Mouse (Mus musculus): Measurements from ENCODE around the gene Sltm. TPM values are rescaled to one million over a fixed set of nuclear protein-coding genes. Genes with fewer than 3 reads are reported as not detected.

The Sltm gene
- total and polyA plus RNA-seq, 2 experiments from 2014 or later: 43.9 to 51.1 TPM

DNA sequence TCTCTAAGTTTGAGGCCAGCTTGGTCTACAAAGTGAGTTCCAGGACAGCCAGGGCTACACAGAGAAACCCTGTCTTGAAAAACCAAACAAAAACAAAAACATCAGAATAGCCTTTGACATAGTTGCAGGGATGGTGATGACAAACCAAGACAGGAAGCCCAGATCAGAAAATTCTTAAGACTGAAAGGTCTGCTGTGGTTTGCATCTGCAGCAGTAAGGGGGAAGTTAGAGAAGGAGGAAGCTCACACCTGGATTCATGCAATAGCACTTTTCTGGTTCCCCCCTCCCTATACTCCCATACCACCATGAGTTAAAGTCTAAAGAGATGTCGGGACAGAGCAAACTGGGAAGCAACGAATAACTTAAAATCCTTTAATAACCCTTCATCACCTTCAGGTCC, 36.4 kb upstream of the Sltm start:
- Histone ChIP-seq H3K4me1 (ENCODE audit: insufficient read depth) (peaks cover 5% of the 10 kb centered on the region), H3K4me3 (ENCODE audit: low read depth, low read length) (no peak overlapping the region), H3K4me2 (ENCODE audit: low read depth) (no peak overlapping the region), H3K27me3 (ENCODE audit: insufficient read depth, low read length) (no peaks in the 10 kb centered on the region), H3K36me3 (ENCODE audit: insufficient read depth) (no peaks in the 10 kb centered on the region), H3K27ac (ENCODE audit: low read depth, low read length) (no peak overlapping the region), H3K9ac (no peak overlapping the region), H3K9me3 (ENCODE audit: low read length) (no peaks in the 10 kb centered on the region)
- TF ChIP-seq CTCF (IDR thresholded peaks at IDR 0.05; ENCODE audit: low read depth): no peak
- WGBS: 69% methylated on average over 2 of the region's 2 CpGs
- DNase-seq: no peak
- ATAC-seq: no peak

DNA sequence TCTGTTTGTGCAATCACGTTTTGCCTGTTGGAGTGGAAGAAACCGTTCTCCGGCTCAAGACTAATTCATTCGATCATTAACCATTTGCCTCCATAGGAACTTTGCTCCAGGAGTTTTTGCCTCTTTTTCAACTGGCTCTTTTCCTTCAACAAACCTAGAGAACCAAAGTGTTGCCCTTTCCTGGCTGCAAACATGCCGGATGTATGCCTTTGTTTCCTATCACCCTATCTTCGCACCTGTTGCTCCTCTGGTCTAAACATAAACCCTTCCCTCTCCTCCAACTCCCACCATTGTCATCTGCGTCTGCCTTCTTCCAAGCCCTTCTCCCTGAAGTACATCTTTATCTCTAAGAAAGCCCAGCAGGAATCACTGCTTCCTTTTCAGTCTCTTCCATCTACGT, 35.8 kb upstream of the Sltm start:
- Histone ChIP-seq H3K4me2 (ENCODE audit: low read depth) (no peak overlapping the region), H3K9me3 (ENCODE audit: low read length) (no peaks in the 10 kb centered on the region), H3K27ac (ENCODE audit: low read depth, low read length) (no peak overlapping the region), H3K27me3 (ENCODE audit: insufficient read depth, low read length) (no peaks in the 10 kb centered on the region), H3K4me1 (ENCODE audit: insufficient read depth) (peaks cover 5% of the 10 kb centered on the region), H3K36me3 (ENCODE audit: insufficient read depth) (no peaks in the 10 kb centered on the region), H3K9ac (no peak overlapping the region), H3K4me3 (ENCODE audit: low read depth, low read length) (no peak overlapping the region)
- DNase-seq: no peak
- no peak for ATAC-seq
- no peak for TF ChIP-seq CTCF (IDR thresholded peaks at IDR 0.05; ENCODE audit: low read depth)
- WGBS: 76% methylated on average over 8 of the region's 8 CpGs

DNA sequence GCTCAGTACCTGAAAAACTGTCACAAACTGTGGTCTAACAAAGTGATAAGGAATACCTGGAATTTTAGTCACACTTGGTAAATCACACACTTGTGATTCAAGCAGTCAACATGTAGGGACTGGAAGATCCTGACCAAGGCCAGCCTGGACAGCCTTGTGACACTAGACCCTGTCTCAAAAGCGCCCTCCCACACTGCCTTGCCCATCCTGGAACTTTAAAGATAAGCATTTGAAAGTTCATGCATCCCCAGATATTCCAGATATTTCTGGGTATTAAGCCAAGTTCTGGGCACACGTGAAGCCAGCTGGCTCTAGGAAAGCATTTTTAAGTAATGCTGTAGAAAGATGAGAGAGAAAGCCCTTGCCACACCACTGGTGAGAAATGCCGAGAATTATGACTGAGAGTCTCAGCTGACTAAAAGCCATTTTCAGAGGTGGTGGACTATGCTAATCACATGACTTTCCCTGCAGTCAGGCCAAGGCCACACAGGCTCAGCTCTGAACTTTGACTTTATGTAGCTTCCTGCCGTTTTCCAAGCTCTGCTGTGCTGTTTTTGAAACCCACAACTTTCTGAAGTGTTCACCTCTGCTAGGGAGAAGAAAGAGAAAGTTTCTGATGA, 32.5 kb upstream of the Sltm start:
- DNase-seq (no peak), ATAC-seq (no peak)
- Histone ChIP-seq H3K9ac (no peak overlapping the region), H3K4me2 (ENCODE audit: low read depth) (no peak overlapping the region), H3K4me1 (ENCODE audit: insufficient read depth) (no peaks in the 10 kb centered on the region), H3K4me3 (ENCODE audit: low read depth, low read length) (no peak overlapping the region), H3K27me3 (ENCODE audit: insufficient read depth, low read length) (no peaks in the 10 kb centered on the region), H3K36me3 (ENCODE audit: insufficient read depth) (no peaks in the 10 kb centered on the region), H3K9me3 (ENCODE audit: low read length) (no peaks in the 10 kb centered on the region), H3K27ac (ENCODE audit: low read depth, low read length) (no peak overlapping the region)
- WGBS: 79% methylated on average over 4 of the region's 4 CpGs
- TF ChIP-seq CTCF (IDR thresholded peaks at IDR 0.05; ENCODE audit: low read depth): no peak

DNA sequence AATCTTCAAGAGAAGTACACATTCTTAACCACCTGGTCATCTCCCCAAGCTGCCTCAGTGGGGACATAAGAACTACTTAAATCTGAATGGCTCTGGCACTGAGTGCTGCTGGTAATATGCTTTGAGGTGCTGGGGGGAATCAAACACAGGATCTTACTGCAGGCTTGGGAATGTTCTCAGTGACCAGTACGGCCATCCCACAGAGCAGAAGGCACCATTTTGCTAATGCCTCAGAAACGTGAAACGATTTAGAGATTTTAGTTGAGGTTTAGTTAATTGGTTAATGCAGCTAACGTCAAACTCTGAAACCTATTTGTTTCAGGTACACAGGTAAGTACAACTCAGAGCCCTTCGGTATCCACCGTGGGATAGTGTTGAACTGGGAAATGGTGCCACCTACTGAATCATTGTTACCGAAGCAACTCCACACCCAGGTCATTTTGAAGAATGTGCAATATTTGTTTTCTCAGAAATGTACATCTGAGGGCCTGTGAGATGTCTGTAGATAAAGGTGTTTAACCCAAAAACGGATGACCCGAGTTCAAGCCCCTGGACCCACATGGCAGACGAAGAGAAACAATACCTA, 31.5 kb upstream of the Sltm start:
- no peak for DNase-seq
- H3K4me3 ChIP-seq (ENCODE audit: low read depth, low read length): no peak overlapping the region
- no peak overlapping the region for H3K4me2 ChIP-seq (ENCODE audit: low read depth)
- no peaks in the 10 kb centered on the region for H3K27me3 ChIP-seq (ENCODE audit: insufficient read depth, low read length)
- H3K9ac ChIP-seq: no peak overlapping the region
- no peaks in the 10 kb centered on the region for H3K9me3 ChIP-seq (ENCODE audit: low read length)
- 68% methylated on average over 10 of the region's 10 CpGs for WGBS
- no peak for ATAC-seq
- no peaks in the 10 kb centered on the region for H3K4me1 ChIP-seq (ENCODE audit: insufficient read depth)
- TF ChIP-seq CTCF (IDR thresholded peaks at IDR 0.05; ENCODE audit: low read depth): no peak
- no peaks in the 10 kb centered on the region for H3K36me3 ChIP-seq (ENCODE audit: insufficient read depth)
- H3K27ac ChIP-seq (ENCODE audit: low read depth, low read length): no peak overlapping the region

DNA sequence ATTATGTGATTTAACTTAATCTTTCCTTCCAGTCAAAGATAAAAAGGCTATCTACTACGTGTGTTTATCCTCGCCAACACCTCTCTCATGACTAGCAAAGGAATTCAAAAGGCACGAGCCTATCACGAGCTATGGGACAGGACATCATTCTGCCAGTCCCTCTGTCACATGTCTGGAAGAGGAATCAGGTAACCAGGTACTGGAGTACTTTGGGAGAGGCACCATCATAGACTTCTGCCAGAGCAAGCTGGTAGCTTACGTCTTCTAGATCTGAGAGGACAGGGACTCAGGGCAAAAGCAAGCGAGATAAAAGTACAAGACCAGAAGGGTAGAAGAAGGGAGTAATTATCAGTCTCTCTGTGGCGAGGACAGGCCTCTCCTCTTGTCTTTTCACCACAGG, 30.9 kb upstream of the Sltm start:
- Histone ChIP-seq H3K27me3 (ENCODE audit: insufficient read depth, low read length) (no peaks in the 10 kb centered on the region), H3K36me3 (ENCODE audit: insufficient read depth) (no peaks in the 10 kb centered on the region), H3K27ac (ENCODE audit: low read depth, low read length) (no peak overlapping the region), H3K4me1 (ENCODE audit: insufficient read depth) (no peaks in the 10 kb centered on the region), H3K9me3 (ENCODE audit: low read length) (no peaks in the 10 kb centered on the region), H3K4me3 (ENCODE audit: low read depth, low read length) (no peak overlapping the region), H3K9ac (no peak overlapping the region), H3K4me2 (ENCODE audit: low read depth) (no peak overlapping the region)
- 79% methylated on average over 7 of the region's 7 CpGs for WGBS
- no peak for ATAC-seq
- no peak for DNase-seq
- no peak for TF ChIP-seq CTCF (IDR thresholded peaks at IDR 0.05; ENCODE audit: low read depth)

DNA sequence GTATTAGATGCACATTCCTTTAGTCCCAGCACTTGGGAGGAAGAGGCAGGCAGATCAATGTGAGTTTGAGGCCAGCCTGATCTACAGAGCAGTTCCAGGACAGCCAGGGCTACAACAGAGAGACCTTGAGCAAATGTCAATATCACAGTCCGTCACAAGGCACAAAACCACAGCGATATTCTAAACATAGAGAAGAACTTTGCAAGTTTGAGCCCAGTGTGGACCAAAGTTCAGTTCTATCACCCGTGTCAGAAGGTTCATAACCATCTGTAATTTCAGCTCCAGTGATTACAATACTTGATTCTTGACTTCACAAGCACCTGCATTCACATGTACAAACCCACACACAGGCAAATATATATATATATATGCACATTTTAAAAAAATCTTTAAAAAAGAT, 21.9 kb upstream of the Sltm start:
- DNase-seq (no peak), ATAC-seq (no peak)
- TF ChIP-seq CTCF (IDR thresholded peaks at IDR 0.05; ENCODE audit: low read depth): no peak
- no peaks in the 10 kb centered on the region for H3K4me1 ChIP-seq (ENCODE audit: insufficient read depth)
- H3K36me3 ChIP-seq (ENCODE audit: insufficient read depth): no peaks in the 10 kb centered on the region
- WGBS: 87% methylated on average over 3 of the region's 3 CpGs
- H3K4me2 ChIP-seq (ENCODE audit: low read depth): no peak overlapping the region
- H3K4me3 ChIP-seq (ENCODE audit: low read depth, low read length): no peak overlapping the region
- H3K9ac ChIP-seq: no peak overlapping the region
- no peaks in the 10 kb centered on the region for H3K9me3 ChIP-seq (ENCODE audit: low read length)
- H3K27ac ChIP-seq (ENCODE audit: low read depth, low read length): no peak overlapping the region
- no peaks in the 10 kb centered on the region for H3K27me3 ChIP-seq (ENCODE audit: insufficient read depth, low read length)

DNA sequence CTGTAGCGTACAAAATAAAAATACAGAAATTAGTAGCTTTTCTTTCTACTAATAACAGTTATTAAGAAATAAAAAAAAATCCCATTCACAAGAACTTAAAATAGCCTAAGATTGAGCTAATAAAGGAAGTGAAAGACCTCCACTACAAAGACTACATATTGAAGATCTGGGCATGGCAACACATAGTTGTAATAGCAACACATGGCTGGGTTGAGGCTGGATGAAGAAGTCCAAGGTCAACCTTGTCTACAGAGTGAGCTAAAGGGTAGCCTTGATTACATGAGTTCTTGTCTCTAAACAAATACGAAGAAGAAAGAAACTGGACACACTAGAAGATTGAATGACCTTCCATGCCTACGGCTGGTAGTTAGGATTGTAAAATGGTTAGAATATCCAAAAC, 18.7 kb upstream of the Sltm start:
- Histone ChIP-seq H3K9ac (no peak overlapping the region), H3K27me3 (ENCODE audit: insufficient read depth, low read length) (no peaks in the 10 kb centered on the region), H3K36me3 (ENCODE audit: insufficient read depth) (no peaks in the 10 kb centered on the region), H3K27ac (ENCODE audit: low read depth, low read length) (no peak overlapping the region), H3K4me3 (ENCODE audit: low read depth, low read length) (no peak overlapping the region), H3K4me1 (ENCODE audit: insufficient read depth) (no peaks in the 10 kb centered on the region), H3K9me3 (ENCODE audit: low read length) (no peaks in the 10 kb centered on the region), H3K4me2 (ENCODE audit: low read depth) (no peak overlapping the region)
- DNase-seq (no peak), ATAC-seq (no peak)
- 91% methylated on average over 3 of the region's 3 CpGs for WGBS
- TF ChIP-seq CTCF (IDR thresholded peaks at IDR 0.05; ENCODE audit: low read depth): no peak
